Mouse (Mus musculus) embryonic facial prominence, embryonic 10.5 days (tissue): ENCODE data around the gene Rasgef1b. TPM values are rescaled to one million over a fixed set of nuclear protein-coding genes. Genes with fewer than 3 reads are reported as not detected.

ENCODE experiments used
- DNase-seq: peaks from one replicate; pipeline ENCODE4 v3.0.0-alpha.2; 2017; ENCODE audit warnings: low spot score
- H3K27ac ChIP-seq: fragments of 300-500 bp; sonication (generic); replicated peaks from 2 replicates; pipeline ENCODE4 v1.5.1; 2016; ENCODE audit warnings: mild to moderate bottlenecking
- H3K27me3 ChIP-seq: fragments of 300-500 bp; sonication (generic); replicated peaks from 2 replicates; pipeline ENCODE4 v1.6.1; 2016; ENCODE audit warnings: low read depth, mild to moderate bottlenecking; ENCODE audit not compliant: poor library complexity, severe bottlenecking
- H3K36me3 ChIP-seq: fragments of 300-500 bp; sonication (generic); replicated peaks from 2 replicates; pipeline ENCODE4 v1.6.1; 2016; ENCODE audit warnings: mild to moderate bottlenecking, moderate library complexity
- H3K4me1 ChIP-seq: fragments of 300-500 bp; sonication (generic); 2 replicates; pipeline ENCODE4 v1.6.1; 2016
- H3K4me3 ChIP-seq: fragments of 300-500 bp; sonication (generic); 2 replicates; pipeline ENCODE4 v1.5.1; 2016; ENCODE audit warnings: mild to moderate bottlenecking, moderate library complexity
- H3K9me3 ChIP-seq: fragments of 300-500 bp; sonication (generic); 2 replicates; pipeline ENCODE4 v1.6.1; 2016; ENCODE audit warnings: mild to moderate bottlenecking
- WGBS: fragments of 180-500 bp; shearing (Covaris S2); methylation state at CpG from one replicate; pipeline ENCODE4 v1.1.7; 2016; 5-methylcytosine and 5-hydroxymethylcytosine counted together
- polyA plus RNA-seq: library from polyadenylated mRNA; unstranded; fragments of >200 nt; fragmentation: Nextera tagmentation; extraction: Ambion mirVana; gene quantifications from 2 replicates; pipeline ENCODE4 v1.2.1, GENCODE M21; 2016

Rasgef1b gene
- polyA plus RNA-seq, 1 experiment from 2014 or later: 11.8 TPM

DNA sequence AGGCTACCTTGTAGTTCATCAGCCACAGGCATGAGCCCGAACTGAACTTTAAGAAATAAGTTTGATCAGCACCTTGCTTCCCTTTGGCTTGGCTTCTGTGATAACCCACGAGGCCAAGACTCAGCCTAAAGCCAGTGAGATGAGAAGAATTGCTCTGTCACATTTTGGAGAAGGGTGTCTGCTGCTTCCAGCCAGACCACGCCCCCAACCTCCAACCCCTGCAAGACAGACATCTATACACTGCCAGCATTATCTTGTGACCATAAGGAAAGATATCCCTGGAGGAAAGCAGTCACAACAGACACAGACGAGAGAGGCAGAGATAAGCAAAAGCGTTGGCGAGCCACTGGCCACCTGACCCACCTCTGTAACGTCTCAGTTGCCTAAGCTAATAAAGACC, 39.0 kb downstream of the Rasgef1b start:
- Histone ChIP-seq H3K36me3 (no peaks in the 10 kb centered on the region), H3K27ac (no peak overlapping the region), H3K27me3 (no peaks in the 10 kb centered on the region), H3K4me3 (no peak overlapping the region), H3K9me3 (no peaks in the 10 kb centered on the region), H3K4me1 (peaks cover 23% of the 10 kb centered on the region)
- WGBS: 56% methylated on average over 7 of the region's 7 CpGs
- DNase-seq: no peak

DNA sequence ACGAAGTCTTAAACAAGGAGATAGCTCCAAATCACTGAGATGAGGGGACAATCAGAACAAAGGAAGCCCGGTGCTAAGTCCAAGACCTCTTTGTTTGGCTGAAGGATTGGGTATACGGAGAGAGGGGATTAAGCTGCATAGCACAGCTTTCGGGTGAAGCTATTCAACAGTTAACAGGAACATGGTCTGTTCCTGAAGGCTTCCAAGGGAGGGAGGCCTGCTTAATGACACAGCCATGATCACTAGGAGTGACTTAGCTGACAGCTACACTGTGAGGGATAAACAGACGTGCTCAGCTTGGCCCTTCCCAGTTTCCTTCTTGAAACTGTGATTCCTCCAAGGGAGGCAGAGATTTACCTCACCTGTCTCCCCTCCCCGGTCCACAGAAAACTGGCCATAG, 41.0 kb downstream of the Rasgef1b start:
- no peak overlapping the region for H3K4me3 ChIP-seq
- no peak overlapping the region for H3K27ac ChIP-seq
- no peaks in the 10 kb centered on the region for H3K36me3 ChIP-seq
- no peaks in the 10 kb centered on the region for H3K9me3 ChIP-seq
- DNase-seq: no peak
- 21% methylated on average over 6 of the region's 6 CpGs for WGBS
- peaks cover 28% of the 10 kb centered on the region for H3K4me1 ChIP-seq
- no peaks in the 10 kb centered on the region for H3K27me3 ChIP-seq

DNA sequence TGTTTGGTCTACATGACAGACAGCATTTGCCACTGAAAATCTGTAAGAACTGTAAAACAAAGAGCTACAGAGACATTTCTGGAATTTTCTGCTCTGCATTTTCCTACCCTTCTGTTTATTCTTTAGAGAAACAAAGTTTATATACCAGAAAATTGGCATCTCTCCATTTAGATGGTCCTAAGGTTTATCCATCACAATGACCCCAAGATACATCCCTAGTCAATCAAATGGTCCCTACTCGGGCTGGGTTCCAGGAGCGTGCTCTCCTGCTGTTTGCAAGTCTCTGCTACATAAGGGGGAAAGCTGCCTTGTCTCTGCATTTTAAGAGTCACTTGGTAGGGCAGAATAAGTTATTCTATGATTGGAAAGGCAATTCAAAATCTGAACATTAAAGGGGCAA, 44.8 kb downstream of the Rasgef1b start:
- 52% methylated on average over 2 of the region's 2 CpGs for WGBS
- Histone ChIP-seq H3K4me3 (no peak overlapping the region), H3K4me1 (peaks cover 17% of the 10 kb centered on the region; the same call in 1 of the 2 replicates), H3K27me3 (no peaks in the 10 kb centered on the region), H3K27ac (0 out of 2 replicates have a peak overlapping the region, but pooled peaks have one; percentile 35), H3K9me3 (no peaks in the 10 kb centered on the region), H3K36me3 (no peaks in the 10 kb centered on the region)
- no peak for DNase-seq

DNA sequence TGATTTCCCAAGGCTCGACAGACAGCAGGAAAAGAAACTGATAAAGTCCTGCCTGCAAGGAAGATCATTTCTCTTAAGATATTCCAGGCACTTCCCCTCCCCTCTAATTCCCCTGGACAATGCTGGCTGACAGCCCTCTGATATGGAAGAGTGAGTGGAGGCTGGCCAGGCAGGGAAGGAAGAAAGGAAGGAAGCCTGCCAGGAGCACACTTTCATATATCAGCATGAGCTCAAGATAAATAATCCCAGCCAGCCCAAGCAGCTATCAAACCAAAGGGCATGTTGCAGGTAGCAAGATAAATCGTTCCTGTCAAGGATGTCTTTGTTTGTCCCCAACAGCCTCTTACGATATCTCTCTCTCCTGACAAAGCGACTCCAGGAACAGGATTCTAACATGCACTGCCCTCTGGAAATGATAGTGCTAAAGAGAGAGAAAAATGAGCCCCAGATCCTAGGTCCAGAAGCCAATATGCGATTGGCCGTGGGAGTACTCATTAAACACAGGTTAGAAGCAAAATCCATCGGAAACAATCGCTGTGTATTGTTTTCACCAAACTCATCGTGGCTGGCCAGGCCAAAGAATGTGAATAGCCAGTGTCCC, 58.8 kb downstream of the Rasgef1b start:
- 0 out of 2 replicates have a peak, but pooled peaks cover 5% of the 10 kb centered on the region for H3K4me1 ChIP-seq
- no peak overlapping the region for H3K27ac ChIP-seq
- H3K4me3 ChIP-seq: no peak overlapping the region
- H3K36me3 ChIP-seq: no peaks in the 10 kb centered on the region
- no peaks in the 10 kb centered on the region for H3K27me3 ChIP-seq
- DNase-seq: no peak
- no peaks in the 10 kb centered on the region for H3K9me3 ChIP-seq
- WGBS: 82% methylated on average over 9 of the region's 9 CpGs

DNA sequence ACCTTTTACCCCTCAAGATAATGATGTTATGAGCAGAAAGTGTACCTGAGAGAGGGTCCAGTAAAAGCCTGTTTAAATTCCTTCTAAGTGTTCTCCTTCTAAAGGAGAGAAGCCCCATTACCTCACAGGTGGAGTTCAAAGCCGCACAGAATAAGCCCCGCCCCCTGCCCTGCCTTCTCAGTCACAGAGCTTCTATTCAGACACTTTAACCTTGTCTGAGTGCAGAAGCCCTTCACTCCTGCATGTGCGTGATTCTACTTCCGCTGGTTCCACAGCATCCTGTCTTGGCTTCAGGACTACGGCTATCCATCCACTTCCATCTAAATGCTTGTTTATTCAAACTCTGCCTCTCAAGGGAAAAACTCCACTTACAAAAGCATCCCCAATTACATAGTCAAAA, 72.8 kb downstream of the Rasgef1b start:
- H3K4me3 ChIP-seq: no peak overlapping the region
- peak; percentile 28 for DNase-seq
- peaks cover 9% of the 10 kb centered on the region for H3K4me1 ChIP-seq
- no peaks in the 10 kb centered on the region for H3K36me3 ChIP-seq
- H3K27ac ChIP-seq: no peak overlapping the region
- WGBS: 54% methylated on average over 5 of the region's 5 CpGs
- no peaks in the 10 kb centered on the region for H3K27me3 ChIP-seq
- H3K9me3 ChIP-seq: no peaks in the 10 kb centered on the region

GRCm38 (mm10) chr5:99652931-99653330, 75.9 kb downstream of the Rasgef1b start:
- H3K4me3 ChIP-seq: no peak overlapping the region
- H3K9me3 ChIP-seq: no peaks in the 10 kb centered on the region
- H3K4me1 ChIP-seq: peaks cover 11% of the 10 kb centered on the region
- H3K27ac ChIP-seq: no peak overlapping the region
- no peaks in the 10 kb centered on the region for H3K36me3 ChIP-seq
- DNase-seq: no peak
- H3K27me3 ChIP-seq: no peaks in the 10 kb centered on the region
- WGBS: 78% methylated on average over 10 of the region's 10 CpGs

- Histone ChIP-seq H3K9me3 (no peaks in the 10 kb centered on the region), H3K4me3 (no peak overlapping the region), H3K4me1 (peaks cover 12% of the 10 kb centered on the region), H3K27ac (no peak overlapping the region), H3K36me3 (no peaks in the 10 kb centered on the region), H3K27me3 (no peaks in the 10 kb centered on the region)
- WGBS: 90% methylated on average over 6 of the region's 6 CpGs
- DNase-seq: no peak
Measured at GRCm38 (mm10) chr5:99641407-99641806, 87.5 kb downstream of the Rasgef1b start.

DNA sequence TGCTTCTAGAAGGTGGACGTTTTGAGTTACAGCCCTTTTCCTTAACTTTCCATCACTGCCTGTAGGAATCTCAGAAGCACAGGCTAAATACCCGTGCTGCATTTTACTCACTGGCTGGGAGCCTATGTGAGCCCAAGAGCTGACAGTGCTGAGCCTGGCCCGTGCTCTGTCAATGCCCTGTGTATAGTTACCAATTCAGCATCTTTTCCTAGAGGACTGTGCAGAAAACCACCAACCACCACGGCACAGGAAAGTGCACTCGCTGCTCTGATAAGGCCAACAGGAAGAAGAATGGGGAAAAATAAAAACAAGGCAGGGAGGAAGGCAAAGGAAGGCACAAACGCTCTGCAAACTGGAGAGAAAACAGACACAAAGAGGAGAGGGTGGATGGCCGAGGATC, 92.3 kb downstream of the Rasgef1b start:
- peak overlapping the region; percentile 27 for H3K27ac ChIP-seq
- 37% methylated on average over 7 of the region's 7 CpGs for WGBS

GRCm38 (mm10) chr5:99634010-99634541, 94.8 kb downstream of the Rasgef1b start:
- Histone ChIP-seq H3K9me3 (no peaks in the 10 kb centered on the region), H3K27me3 (no peaks in the 10 kb centered on the region), H3K27ac (no peak overlapping the region), H3K4me1 (peaks cover 16% of the 10 kb centered on the region), H3K4me3 (no peak overlapping the region), H3K36me3 (no peaks in the 10 kb centered on the region)
- DNase-seq: no peak
- 86% methylated on average over 8 of the region's 8 CpGs for WGBS

More for the DNA sequence above, 92.3 kb downstream of the Rasgef1b start:
- H3K4me3 ChIP-seq: no peak overlapping the region
- no peaks in the 10 kb centered on the region for H3K27me3 ChIP-seq
- H3K36me3 ChIP-seq: no peaks in the 10 kb centered on the region
- no peak for DNase-seq
- H3K9me3 ChIP-seq: no peaks in the 10 kb centered on the region
- H3K4me1 ChIP-seq: peaks cover 16% of the 10 kb centered on the region

GRCm38 (mm10) chr5:99633548-99633947, 95.3 kb downstream of the Rasgef1b start:
- H3K27ac ChIP-seq: no peak overlapping the region
- DNase-seq: no peak
- 91% methylated on average over 1 of the region's 1 CpGs for WGBS

DNA sequence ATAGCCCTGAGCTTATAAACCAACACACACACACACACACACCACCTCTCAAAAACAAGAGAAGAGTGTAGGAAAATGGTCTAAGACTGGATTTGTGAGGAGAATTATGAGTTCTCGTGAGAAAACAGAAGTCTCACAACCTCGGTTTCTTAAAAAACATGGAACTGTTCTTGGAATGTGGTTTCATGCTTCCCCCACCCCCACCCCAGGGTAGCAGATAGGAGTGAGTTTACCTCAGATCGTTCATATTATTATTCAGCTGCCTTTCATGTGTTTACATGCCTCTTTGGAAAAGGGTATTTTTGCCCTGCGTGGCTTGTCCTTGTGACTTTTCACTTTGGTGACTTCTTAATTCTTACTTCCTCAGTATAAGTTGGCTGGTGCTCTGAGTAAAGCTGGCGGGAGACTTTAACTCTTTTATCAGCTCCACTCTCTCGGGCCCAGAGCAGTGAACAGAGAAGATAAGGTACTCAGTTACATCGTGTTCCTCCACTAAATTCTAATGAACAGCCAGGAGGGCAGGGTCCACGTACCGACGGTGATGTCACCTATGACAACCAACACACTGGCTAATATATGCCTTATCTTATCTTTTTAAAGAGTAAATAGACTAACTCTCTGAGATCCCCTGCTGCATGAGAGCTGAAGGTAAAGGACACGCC, 96.1 kb downstream of the Rasgef1b start:
- Histone ChIP-seq H3K36me3 (no peaks in the 10 kb centered on the region), H3K9me3 (no peaks in the 10 kb centered on the region), H3K27me3 (no peaks in the 10 kb centered on the region), H3K4me1 (peaks cover 20% of the 10 kb centered on the region), H3K4me3 (no peak overlapping the region), H3K27ac (no peak overlapping the region)
- DNase-seq: no peak
- WGBS: 85% methylated on average over 11 of the region's 11 CpGs

More at GRCm38 (mm10) chr5:99633548-99633947, 95.3 kb downstream of the Rasgef1b start:
- Histone ChIP-seq H3K4me1 (peaks cover 16% of the 10 kb centered on the region), H3K36me3 (no peaks in the 10 kb centered on the region), H3K9me3 (no peaks in the 10 kb centered on the region), H3K4me3 (no peak overlapping the region), H3K27me3 (no peaks in the 10 kb centered on the region)

- Histone ChIP-seq H3K36me3 (no peaks in the 10 kb centered on the region), H3K4me3 (no peak overlapping the region), H3K27ac (no peak overlapping the region), H3K9me3 (no peaks in the 10 kb centered on the region), H3K4me1 (peaks cover 28% of the 10 kb centered on the region), H3K27me3 (peaks cover 3% of the 10 kb centered on the region; the same call in 1 of the 2 replicates)
- peak; percentile 41 for DNase-seq
- 80% methylated on average over 7 of the region's 7 CpGs for WGBS
Measured at GRCm38 (mm10) chr5:99630087-99630486, 98.8 kb downstream of the Rasgef1b start.

DNA sequence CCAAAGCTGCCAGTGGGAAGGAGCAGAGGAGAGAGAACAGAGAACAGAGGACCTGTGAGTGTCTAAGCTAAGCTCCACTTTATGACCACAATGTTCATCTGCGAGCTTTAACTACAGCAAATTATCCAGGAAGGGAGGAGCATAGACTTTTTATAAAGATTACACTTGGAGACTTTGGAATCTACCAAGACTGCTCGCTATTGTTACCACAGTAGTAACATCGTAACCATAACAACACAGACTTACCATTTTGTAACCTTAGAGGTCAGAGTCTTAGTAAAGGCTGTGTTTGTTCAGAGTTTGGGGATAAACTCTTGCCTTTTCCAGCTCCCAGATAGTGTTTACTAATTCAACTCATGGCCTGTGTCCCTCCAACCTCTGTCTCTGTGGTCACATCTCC, 103.3 kb downstream of the Rasgef1b start:
- peaks cover 39% of the 10 kb centered on the region for H3K4me1 ChIP-seq
- no peaks in the 10 kb centered on the region for H3K9me3 ChIP-seq
- 72% methylated on average over 3 of the region's 3 CpGs for WGBS
- no peak for DNase-seq
- no peaks in the 10 kb centered on the region for H3K36me3 ChIP-seq
- no peak overlapping the region for H3K27ac ChIP-seq
- H3K4me3 ChIP-seq: no peak overlapping the region
- H3K27me3 ChIP-seq: peaks cover 3% of the 10 kb centered on the region; the same call in 1 of the 2 replicates
